Mouse (Mus musculus): ENCODE data around the gene Strada.

Gene Strada

GRCm38 (mm10) chr11:106180449-106180801, 21.5 kb downstream of the Strada start:
- no peak for DNase-seq

DNA sequence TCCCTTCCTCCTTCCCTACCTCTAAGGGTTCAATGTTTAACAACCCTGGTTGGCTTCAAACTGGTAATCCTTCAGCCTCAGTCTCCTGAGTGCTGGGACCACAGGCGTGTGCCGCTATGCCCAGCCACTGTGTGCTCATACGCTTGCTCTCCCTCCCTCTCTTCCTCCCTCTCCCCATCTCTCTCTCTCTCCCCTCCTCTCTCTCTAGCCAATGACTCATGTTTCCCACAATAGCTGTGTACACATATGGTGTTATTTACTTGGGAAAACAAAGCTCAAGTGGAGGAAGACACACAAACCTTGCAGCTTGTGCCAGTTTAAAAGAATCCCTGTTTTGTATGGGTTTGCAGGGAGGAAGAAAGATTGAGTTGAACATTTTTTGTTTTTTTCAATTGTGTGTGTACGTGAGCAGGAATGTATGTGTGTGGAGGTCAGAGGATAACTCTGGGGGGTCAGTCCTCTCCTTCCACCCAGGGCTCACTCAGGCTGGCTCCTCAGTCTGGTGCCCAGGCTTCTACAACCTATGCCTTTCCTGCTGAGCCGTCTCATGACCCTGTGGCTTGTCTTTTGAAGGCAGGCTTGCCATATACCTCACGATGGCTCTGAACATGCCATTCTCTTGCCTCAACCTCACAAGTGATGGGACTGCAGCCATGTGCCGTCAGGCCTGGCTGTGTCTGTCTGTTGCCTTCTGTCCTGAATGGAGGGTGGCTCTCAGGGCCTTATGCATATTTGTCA, 22.1 kb downstream of the Strada start:
- no peak for DNase-seq

DNA sequence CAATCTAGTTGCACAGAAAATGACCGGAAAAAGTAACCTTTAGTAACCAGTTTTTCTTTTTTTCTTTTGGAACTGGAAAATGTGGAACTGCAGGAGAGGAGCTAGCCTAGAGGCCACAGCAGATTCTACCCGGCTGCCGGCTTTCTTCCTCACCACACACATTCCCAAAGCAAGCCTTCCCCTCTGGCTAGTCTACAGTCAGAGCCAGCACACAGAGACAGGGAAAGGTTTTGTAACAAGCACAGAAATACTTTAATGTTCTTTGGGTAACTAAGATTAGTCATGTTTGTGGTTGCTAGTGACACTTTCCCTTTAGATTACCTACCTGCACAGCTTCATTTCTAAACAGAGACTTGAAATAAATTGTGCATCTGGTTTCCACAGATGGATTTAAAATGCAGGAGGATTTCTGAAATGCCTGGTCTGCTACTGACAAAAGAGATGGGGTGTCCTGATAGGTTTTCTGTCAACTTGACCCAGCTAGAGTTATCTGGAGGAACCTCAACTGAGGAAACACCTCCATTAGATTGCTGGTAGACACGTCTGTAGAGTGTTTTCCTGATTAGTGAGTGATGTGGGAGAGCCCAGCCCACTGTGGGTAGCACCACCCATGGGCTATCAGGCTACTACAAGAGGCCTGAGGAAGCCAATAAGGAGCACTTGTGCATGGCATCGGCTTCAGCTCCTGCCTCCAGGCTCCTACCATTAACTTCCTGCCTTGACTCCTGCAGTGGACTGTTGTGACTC, 23.8 kb downstream of the Strada start:
- DNase-seq, result no peak

DNA sequence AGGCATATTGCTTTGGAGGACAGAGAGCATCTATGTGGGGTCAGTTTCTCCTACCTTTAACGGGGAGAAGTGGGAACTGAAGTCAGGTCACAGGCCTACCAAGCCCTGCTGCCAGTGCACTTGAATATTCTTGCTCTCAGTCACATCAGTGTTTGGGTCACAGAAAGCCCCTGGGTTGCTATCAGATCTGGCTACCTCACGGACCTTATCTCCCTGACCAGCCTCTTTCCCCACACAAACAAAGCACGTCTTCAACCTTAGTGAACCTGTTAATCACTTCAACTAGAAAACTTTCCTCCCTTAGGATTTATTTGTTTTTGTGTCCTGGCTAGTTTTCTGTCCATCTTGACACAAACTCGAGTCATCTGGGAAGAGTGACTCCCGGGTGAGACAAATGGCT, 25.6 kb downstream of the Strada start:
- no peak for DNase-seq

DNA sequence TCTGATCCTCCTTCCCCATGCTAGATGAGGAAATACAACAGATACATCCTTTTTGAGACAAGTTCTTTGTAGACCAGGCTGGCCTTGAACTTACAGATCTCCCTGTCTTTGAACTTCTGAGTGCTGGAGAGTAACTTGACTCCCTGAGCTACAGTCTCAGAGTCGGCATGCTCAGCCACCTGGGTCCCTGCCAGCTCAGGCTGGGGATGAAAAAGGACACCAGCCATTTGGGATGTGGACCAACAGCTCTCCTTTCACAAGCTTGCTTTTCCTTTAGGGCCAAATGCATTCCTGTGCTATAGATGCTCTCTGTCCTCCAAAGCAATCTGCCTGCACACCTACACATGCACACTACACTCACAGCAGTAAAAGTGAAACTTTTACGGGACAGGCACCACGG, 26.9 kb downstream of the Strada start:
- DNase-seq, result no peak

DNA sequence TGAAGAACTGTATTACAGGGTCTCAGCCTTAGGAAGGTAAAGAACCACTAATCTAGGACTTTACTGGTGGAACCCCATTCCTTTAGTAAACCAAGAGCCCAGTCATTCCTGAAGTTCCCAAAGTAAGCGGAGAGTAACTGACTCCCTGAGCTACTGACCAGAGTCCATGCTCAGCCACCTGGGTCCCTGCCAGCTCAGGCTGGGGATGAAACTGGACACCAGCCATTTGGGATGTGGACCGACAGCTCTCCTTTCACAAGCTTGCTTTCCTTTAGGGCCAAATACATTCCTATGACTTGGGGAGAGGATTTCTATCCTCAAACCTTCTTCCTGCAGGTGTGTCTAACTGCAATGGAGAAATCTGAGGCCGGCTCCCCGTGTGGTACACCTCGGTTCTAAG, 27.6 kb downstream of the Strada start:
- DNase-seq, result peak; percentile 61

DNA sequence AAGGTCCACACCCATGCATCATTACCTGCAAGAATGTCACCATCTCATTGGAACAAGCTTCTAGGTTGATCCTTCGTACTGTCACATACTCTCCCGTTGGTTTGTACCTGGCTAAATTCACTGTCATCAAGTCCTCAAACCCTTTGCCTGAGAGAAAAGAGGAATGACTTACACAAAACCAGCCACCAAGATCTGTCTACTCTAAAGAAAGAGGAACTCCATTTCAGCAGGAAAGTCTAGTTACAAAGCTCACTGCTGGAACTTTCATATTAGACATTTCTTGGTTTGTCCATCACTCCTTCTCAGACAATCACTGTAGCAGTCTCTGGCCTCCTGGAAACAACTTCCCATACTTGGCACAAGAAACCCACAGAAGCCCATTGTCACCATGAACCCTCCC, 28.7 kb downstream of the Strada start:
- no peak for DNase-seq

- DNase-seq, result no peak
These were observed 31.2 kb downstream of the Strada start for GRCm38 (mm10) chr11:106170807-106171206.

DNA sequence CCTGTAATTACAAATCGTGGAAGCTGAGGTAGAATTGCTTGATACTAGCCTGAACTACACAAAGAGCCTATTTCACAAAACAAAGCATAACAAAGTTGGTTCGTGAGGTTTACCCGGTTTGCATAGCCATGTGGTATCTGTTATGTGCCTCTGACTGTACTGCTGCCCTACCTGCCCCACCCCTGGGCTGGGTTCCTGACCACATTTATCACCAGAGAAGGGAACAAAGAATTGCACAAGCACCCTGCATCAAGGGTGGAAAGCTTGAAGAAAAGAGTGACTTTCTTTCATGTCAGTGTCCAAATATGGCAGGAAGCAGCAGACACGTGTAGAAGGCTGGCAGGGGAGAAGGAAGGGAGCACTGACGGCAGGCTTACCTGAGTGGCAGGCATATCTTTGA, 34.5 kb downstream of the Strada start:
- no peak for DNase-seq

- DNase-seq, result no peak
These were observed 37.3 kb downstream of the Strada start for GRCm38 (mm10) chr11:106164601-106165180.

DNA sequence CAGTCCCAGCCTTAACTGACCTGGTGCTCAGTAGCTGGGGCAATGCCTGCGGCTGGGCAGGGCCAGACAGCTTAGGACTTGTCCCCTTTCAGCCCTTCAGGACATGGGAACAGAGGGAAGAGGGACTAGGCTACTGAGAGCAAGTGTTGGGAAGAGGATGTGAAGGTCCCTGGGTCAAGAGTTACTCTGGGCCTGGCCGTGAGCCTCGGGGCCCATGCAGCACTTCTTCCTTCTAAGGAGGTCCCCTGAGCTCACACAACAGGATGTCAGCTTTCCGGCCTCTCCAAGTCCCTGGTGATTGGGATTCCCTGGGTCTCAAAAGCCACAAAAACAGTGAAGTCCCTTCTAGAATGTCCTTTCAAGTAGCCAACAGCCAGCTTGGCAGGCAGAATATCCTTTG, 38.4 kb downstream of the Strada start:
- peak; percentile 45 for DNase-seq

DNA sequence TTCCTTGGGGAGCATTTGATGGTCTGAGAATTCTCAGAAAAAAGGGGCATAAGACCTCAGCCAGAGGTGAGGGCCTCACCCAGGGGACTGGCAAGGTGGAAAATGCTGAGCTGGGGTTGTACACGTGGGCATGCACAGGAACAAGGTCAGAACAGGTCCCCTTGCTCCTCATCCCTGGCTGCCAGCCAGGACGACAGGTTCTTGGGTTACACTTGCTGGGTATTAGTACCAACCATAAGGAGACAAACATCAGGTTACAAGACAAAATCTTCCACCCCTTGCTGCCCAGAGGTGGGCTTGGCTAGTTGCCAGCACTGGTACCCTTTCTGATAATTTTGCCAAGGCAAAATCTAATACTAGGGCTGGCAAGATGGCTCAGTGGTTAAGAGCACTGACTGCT, 39.7 kb downstream of the Strada start:
- no peak for DNase-seq

- no peak for DNase-seq
These were observed 40.9 kb downstream of the Strada start, which contains the start of the genes Gm10840 and Limd2 for GRCm38 (mm10) chr11:106160841-106161721. Gm10840 (plus strand) TSS chr11:106160850. Limd2 (minus strand) TSS chr11:106160860.

DNA sequence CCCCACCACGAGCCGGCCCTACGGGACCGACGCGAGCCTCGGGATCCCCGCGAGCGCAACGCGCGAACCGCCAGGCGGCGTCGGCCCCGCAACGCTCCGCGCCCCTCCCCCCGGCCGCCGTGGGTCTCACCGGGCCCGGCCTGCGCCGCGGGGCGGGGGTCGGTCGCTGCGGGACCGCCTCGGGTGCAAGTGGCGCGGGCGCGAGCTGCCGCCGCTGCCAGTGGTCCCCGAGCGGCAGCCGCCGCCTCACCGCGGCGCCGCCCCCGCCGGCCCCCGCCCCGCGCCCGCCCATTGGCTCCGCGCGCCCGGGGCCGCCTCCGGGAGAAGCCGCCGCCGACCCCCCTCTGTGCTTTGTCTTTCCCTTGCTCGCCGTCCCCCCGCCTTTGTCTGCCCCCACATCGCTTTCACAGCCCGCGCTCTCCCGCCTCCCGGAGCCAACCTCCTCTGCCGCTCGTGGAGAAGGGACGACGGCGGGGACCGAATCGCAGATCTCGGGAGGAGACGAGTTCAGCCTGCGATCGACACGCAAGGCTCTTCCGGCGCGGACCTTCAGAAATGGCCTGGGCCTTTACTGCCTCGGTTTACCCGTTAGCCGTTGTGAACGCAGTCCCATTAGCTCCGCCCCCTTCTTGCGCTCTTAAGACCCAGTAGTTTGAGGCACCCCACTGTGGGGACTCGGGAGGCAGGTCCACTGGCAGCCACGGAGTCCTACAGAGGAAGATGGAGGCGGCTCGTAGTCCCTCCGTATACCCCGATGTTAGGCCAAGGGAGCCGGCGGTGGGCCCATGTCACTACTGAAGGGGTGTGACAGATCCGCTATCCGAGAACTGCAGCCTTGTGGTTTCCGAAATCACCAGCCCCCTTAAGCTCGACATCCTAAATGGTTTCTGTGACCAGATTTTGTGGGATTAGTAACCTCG, 41.8 kb downstream of the Strada start:
- DNase-seq, result peak; percentile 49

DNA sequence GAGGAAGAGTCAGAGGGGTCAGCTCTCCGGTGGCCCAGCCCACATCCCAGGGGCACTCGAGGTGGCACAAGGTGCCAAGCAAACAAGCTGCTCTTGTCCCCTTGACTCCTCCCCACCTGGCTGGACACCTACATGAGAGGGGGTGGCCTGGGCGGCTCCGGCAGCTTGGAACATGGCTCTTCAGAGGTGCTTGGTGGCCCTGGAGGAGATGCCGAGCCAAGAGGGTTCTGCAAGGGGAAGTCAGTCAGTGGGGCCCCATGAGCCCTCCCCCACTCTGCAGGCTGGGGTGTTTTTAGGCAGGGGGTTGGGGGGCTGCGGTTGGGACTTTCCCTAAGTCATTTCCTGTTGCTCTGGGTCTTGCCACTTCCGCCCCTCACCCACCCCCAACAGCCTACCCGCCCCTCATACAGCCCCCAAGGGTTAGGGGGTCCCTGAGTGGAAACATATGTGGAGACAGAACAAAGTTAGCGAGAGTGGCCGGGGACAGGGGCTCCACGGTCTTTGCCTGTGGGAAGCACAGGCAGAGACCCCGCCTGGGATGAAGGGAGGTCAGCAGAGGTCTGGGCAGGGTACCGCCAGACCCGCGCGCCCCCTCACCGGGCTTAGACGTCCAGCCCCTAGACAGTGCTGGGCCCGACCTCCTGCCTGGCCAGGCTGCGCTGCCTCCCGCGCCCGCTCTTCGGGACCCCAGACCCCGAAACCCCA, 42.6 kb downstream of the Strada start:
- peak; percentile 51 for DNase-seq

DNA sequence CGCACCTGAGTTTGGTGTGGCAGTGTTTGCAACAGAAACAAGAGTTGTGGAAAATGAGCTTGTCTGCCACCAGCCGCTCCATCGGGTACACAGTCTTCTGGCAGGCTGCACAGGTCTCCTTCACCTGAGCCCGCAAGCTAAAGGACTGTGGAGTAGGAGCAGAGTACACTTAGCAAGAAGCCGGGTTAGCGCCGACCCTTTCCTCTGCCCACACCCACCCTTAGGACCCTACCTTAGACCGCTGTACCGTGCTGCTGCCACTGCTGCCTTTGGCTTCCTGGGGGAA, 43.1 kb downstream of the Strada start:
- no peak for DNase-seq

GRCm38 (mm10) chr11:106158081-106158929, 43.7 kb downstream of the Strada start:
- DNase-seq, result no peak

DNA sequence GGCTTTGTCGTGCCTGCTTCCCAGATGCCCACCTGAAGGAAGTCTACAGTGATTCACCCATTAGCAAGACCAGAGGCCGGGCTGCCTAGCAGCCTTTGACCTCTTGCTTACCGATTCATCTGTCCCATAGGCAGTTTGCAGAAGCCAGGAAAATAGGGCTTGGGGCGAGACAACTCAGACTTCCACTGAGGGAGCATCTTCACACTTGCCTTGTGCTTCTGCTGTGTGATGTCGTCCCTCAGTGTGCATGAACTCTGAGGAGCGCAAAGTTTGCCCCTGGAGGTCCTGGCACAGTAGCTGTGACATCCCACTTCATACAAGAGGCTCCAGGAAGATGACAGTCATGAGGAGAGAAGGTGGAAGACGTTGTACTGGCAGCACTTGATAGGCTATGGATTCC, 44.8 kb downstream of the Strada start:
- no peak for DNase-seq

DNA sequence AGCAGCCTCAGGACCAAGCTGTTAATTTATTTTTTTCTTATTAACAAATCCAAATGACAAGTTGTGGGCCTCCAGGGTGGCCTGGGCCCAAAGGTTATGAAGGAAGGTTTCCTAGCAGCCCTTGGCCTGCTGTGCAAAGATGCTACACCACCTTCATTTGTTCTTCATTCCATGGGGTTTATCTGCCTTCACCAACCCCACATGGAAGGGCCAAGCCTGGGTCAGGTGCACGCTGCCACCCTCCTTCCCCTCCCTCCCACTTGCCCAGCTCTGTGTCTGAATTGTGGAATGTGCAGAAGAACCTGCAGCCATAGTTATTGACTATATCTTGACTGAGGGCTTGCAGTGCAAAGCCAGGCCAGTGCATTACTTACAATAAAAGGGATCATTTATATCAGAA, 45.7 kb downstream of the Strada start:
- DNase-seq, result no peak

DNA sequence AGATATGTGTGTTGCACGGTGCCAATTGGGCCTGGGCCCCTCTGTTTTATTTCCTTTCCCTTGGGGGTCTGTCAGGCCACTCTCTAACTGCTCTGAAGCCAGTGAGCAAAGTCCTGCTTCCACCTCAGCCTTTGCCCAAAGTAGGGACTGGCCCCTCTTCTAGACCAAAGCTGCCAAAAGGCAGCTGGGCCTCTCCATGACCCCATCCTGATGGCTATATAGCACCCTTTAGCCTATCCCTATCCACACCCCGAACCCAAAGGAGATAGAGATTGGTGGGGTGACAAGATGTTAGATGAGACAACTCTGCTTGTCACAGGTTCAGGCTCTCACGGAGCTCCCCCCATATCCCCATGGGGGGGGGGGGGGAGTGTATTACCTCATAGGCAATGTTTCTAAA, 46.2 kb downstream of the Strada start:
- DNase-seq, result no peak

DNA sequence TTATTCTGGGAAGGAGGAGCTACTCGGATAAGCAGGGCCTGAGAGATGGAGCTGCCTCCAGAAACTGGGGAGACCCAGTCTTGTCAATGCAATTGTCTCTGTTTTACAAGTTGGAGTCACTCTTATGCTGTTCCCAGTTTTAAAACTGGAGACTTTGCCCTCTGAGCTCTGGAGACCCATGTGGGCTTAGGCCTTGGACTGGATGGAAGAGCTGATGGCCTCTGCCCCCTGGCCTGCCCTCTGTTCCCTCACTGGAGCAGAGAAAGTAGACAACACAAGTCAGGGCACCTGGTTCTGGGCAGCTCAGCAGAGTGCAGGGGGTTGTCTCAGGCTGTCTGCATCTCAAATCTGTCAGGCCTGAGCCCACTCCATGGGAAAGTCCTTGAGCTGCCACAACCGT, 47.2 kb downstream of the Strada start:
- DNase-seq, result peak; percentile 50
